Mouse (Mus musculus): ENCODE measurements around the gene Hoxa4.

The Hoxa4 gene

DNA sequence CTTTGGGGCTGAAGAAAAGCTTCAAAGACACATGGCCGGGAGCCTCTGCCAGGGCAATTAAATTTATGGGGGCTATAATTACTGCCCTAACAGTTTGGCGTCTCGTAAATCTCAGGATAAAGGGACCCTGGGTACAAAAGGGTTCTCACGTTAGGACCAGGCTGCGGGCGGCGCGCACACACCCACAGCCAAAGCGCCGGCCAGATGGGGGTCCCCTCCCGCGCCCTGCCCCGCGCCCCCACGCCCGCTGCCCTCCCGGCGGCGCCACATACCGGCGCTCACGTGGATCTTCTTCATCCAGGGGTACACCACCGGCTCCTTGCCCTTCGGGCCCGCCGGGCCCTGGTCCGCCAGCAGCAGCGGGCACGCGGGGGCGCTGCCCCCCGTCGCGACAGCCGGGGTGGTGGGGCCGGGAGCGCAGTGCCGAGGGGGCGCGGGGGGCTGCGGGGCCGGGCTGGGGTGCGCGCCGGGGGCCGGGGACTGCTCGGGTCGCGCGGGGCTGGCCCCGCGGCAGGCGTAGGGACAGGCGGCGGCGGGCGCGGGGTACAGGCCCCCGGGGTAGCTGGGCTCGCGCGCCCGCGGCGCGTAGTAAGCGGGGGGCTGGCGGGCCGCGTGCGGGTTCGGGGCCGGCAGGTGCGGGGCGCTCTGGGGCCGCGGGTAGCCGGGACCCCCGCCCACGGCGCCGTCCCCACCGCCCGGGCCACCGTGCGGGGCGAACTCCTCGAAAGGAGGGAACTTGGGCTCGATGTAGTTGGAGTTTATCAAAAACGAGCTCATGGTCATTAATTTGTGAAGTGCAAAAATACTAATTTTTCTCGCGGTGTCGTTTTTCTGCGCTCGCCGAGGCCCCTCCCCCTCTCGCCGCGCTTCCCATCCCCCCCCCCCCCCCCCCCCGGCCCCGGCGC, at the start of gene Hoxa4:
Hoxa4 (minus strand) TSS at position 848 of the 905 bp plus-strand sequence.
- DNase-seq, result no peak

DNA sequence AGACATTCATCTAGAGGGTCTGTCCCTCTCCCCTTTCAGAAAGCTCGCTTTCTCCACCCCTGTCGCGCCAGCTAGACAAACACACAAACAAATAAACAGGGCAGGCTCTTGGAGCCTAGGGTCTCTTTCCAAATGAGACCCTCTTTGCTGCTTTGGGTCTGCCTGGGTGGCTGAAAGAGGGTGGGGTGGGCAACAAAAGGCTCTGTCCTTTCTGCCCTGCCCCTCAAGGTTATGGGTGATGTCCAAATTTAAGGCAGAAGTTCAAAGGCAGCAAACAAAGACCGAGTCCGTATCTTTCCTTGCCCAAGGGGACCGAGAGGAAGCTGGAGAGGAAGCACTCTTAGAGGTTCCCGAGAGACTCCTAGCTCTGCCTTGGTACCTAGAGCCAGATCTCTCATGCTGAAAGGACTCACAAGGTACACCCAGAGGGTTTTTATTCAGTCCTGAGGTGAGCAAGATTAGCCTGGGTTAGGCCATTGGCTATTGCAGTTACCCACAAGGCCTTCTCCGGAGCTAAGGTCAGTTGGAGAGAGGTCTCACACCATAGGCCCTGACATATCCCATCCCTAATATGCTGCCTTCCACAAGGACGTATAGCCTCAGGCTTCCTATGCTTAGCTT, 49.6 kb upstream of the Hoxa4 start:
- no peak for DNase-seq

- peak; percentile 88 for DNase-seq
Observed at GRCm38 (mm10) chr6:52240389-52241000, 48.9 kb upstream of the Hoxa4 start, which contains the start of gene Hoxa10. Hoxa10 (minus strand) TSS chr6:52240854.

DNA sequence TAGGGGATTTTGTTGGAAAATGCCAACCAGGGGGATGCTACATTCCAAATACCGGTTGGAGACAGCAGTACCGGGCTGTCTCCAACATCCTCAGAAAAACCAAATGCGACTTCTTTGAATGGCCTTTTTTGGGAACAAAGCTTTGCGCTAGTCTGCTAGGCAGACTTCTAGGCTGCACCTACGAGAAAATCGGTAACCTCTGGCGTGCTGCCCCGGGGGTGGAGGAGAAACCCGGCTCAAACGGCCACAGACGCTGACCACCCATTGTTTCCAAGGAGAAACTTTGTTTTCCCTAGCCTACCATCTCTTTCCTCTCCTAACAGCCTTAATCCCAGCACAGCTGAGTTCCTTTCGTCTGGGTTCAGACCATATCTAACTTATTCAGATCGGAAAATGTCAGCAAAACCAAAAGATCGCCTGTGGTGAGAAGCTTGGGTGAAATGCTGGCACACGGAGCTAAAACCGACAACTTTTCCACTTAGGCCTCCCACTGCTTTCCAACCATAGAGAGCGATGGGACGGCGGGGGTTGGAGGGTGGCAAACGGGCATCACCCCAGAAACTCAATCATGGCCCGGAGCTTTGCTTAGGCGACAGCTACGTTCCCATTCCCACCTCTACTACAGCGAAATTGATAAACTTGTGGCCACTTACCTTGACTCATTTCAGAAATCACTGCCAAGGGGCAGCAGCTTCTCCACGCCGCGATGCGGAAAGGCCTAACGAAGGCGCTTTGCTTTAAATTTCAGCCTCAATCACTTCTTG, 48.3 kb upstream of the Hoxa4 start:
- DNase-seq, result no peak

DNA sequence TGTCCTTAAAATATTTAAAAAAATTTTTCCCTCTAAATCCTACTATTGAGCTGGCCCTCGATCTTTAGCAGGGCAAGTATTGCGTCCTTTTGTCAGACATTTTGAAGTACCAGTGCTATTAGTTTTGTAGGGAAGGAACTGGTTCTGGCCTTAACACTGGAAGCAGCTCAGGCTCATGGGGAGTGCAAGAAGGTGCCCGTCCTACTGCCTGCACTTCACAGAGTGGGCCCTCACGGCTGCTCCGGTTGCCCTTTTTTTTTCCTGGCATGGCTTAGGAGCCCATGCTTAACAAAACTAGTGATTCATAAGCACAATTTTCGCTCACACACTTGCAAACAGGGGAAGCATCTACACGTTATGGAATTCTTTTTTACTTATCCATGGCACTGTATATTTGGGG, 47.4 kb upstream of the Hoxa4 start:
- no peak for DNase-seq

GRCm38 (mm10) chr6:52238155-52238545, 46.6 kb upstream of the Hoxa4 start:
- DNase-seq, result no peak

DNA sequence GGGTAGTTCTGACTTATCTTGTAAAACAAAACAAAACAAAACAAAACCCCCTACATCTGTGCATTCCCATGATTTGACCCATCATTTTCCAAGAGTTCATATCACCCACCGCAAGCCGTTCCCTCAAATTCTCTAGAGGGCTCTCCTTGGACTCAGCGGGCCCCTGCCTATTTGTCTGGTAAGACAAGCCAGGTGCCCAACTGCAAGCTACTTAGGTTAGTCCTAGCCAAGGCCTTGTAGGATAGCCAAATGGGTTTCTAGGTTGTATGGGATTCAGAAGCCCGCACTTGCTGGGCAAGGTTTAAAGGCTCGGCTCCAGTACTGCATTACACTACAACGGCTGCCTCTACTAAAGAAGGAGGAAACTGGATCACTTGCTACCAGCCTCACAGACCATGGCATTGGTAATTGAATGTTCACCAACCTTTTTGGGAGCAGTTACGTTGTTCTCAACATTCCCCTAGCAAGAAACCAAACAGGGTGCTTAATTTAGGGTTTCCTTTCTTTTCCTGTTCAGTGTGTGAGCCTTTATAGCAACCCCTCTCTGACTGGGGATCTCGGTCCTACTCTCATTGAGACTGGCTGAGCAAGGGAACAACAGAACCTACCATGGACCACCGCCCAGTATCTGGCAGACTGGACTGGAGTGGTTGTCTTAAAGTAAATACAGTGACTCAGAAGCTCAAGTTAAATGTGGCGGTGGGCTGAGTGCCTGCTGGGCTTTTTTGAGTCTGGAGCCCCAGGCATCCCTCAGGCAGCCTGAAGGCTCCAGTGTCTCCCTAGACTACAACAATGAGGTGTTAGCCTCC, 46.0 kb upstream of the Hoxa4 start:
- DNase-seq, result no peak

DNA sequence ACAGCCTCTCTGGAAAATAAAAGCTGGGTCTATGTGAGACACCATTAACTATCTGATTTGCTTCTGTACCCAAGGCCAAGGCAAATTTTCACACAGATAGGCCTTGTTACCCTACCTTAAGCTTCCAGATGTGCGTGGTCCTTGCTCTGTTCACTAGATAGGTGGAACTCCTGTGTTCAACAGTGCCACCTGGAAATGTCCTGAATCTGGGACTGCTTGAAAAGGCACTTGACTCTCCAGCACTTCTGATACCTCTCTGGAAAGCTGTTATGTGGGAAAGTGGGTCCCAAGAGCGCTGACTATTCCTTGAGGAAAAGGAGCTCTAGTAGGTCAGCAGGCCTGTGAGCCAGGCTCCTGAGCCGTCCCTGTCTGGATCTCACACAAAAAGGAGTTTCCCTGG, 45.3 kb upstream of the Hoxa4 start:
- DNase-seq, result no peak

DNA sequence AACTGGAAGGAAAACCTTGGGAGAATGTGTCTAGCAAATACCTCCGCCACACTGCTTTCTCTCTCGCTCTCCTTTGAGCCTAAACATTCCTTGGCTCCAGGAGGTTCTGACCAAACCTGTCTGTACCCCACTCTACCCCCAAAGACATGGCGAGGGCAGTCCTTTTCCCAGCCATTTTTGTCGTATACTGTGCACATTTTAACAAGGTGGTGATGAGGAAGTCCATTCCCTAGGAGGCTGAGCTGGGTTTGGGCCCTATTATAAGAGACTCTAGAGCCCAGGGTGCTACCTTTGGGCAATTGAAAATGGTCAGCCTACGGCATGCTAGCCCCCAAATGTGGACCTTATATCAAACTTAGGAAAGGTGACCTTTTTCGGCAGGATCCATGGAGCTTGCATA, 44.3 kb upstream of the Hoxa4 start:
- DNase-seq, result no peak

GRCm38 (mm10) chr6:52235267-52235666, 43.7 kb upstream of the Hoxa4 start:
- no peak for DNase-seq

DNA sequence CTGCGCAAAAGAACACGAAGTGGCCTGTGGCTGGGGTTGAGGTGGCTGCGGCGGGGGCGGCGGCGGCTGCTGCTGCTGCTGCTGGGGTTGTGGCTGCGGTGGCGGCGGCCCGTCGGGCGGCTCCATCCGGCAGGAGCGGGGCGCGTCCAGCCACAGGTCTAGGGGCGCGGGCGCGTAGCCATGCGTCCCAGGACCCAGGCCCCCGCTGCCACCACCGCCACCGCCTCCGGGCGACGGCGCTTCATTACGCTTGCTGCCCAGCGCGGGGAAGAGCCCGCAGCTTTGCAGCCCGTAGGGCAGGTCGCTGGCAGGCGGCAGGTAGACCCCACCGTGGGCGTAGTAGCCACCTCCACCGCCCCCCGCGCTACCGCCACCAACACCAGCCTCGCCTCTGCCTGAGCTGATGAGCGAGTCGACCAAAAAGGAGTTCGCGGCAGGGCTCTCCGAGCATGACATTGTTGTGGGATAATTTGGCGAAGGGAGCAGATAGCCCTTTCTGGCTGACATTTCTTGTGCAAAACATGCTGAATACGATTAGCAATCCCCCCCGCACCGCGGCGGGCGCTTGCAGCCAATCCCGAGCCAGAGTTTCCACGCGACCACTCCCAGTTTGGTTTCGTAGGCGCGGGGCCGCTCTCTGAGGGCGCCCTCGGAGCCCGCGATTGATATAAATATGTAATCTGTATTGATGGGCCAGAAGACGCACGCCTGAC, 43.0 kb upstream of the Hoxa4 start:
- DNase-seq, result no peak

DNA sequence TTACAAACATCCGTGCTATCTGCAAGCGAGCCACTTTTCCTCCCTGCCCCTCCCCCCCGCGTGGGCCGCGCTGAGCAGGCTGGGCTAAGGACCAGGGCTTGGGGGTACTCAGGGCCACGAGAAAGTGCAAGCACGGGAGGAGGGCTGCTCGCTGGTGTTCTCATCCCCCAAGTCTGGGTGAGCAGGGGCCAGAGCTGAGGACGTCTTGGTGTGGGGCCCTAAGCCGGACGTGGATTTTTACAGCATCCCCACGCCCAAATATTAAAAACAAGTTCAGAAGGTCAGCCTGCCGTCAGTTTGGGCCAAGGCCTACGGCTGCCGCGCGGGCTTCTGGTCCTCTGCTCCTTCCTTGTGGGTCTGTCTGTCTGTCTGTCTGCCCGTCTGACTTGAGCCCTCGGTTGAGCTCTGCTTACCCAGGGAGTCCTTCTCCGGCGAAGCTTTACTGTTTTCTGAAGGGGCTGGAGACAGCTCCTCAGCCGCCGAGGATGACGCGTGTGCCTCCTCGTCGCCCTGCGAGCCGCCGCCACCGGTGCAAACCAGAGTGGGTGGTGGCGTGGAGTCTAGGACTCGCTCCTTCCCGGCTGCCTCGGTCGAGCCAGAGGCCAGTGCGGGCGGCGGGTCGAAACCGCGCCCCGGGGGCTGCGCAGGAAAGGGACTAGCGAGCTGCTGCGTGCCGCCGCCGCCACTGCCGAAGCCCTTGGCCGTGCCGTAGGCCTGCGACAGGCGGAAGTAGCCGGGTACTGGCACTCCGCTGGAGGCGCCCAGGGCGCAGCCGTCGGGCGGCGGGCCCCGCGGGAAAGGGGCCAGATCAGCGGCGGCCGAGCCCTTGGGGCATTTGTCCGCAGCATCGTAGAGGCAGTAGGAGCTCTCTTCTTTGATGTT, 42.2 kb upstream of the Hoxa4 start:
- no peak for DNase-seq

GRCm38 (mm10) chr6:52232984-52233545, 41.5 kb upstream of the Hoxa4 start:
- DNase-seq, result no peak

- DNase-seq, result peak; percentile 45
Observed at GRCm38 (mm10) chr6:52232568-52232965, 41.0 kb upstream of the Hoxa4 start.

DNA sequence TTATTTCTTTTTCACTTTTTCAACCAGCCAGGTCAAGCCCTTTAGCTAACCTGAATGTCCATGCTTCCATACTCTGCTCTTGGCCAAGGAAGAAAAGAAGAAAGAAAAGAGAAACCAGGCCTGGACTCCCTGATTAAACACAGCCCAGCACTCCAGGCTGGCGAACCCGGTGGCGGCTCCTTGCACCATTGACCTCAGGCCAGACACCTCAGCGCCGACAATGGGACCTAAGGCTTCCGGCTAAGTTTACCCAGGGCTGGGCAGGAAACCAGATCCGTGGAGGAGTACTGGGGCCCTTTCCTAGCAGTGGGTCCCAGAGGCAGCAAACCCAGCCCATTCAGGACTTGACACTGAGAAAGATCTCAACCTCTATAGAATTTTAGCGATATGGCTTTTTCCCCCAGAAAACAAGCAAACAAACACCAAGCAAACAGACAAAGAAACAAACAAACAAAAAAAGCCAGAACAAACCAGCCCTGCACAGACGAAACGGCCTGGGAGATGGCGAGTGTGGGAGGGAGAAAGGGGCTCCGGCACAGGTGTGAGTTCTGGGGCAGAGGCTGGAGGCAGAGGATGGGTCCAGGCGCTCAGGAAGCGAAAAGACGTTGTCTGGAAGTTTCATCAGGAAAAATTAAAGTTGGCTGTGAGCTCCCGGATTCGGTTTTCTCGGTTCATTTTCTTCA, 40.5 kb upstream of the Hoxa4 start:
- peak; percentile 17 for DNase-seq

- DNase-seq, result no peak
Observed at GRCm38 (mm10) chr6:52230516-52231165, 39.1 kb upstream of the Hoxa4 start, which contains the start of gene Hoxa9. Hoxa9 (minus strand) TSS chr6:52231089.

GRCm38 (mm10) chr6:52229558-52230416, 38.2 kb upstream of the Hoxa4 start:
- no peak for DNase-seq

Measured in retina, postnatal 1 day (tissue).